Mouse (Mus musculus) lung, adult 2 months (tissue): ENCODE results near the gene Eif4enif1. TPM values are rescaled to one million over a fixed set of nuclear protein-coding genes. Genes with fewer than 3 reads are reported as not detected.
"Not testable (repeated sequence)": the region's sequence is repeated elsewhere in the genome, so short reads cannot be mapped to it uniquely, and the experiment has no call there.

ENCODE experiments used
- DNase-seq: peaks from one replicate; pipeline ENCODE4 v3.0.0; 2022
- H3K4me1 ChIP-seq: fragments of 200-500 bp; 2 replicates; pipeline ENCODE4 v1.6.1; 2011; ENCODE audit warnings: low read length; ENCODE audit not compliant: control insufficient read depth, insufficient read depth
- H3K4me3 ChIP-seq: fragments of 200-500 bp; replicated peaks from 2 replicates; pipeline ENCODE3; 2011; ENCODE audit warnings: low read depth, mild to moderate bottlenecking, control low read depth, low read length; ENCODE audit errors: extremely low read depth
- CTCF ChIP-seq: fragments of 200-500 bp; IDR thresholded peaks from 2 replicates; pipeline ENCODE4 v1.5.1; 2011; ENCODE audit warnings: mild to moderate bottlenecking, low read length, control low read depth; ENCODE audit not compliant: insufficient read depth
- POLR2A ChIP-seq: fragments of 200-500 bp; IDR thresholded peaks from 2 replicates; pipeline ENCODE4 v1.6.1; 2011; ENCODE audit warnings: low read depth, mild to moderate bottlenecking, control low read depth, low read length, borderline replicate concordance; ENCODE audit errors: extremely low read depth
- WGBS: fragments of 180-500 bp; shearing (Covaris S2); methylation state at CpG from one replicate; pipeline ENCODE4 v1.1.7; 2018; 5-methylcytosine and 5-hydroxymethylcytosine counted together
- polyA plus RNA-seq: library from polyadenylated mRNA; depleted of rRNA; stranded (reverse); fragments of >200 nt; gene quantifications from 2 replicates; pipeline ENCODE4 v1.2.3, GENCODE M21; 2012; rRNA removed

Gene Eif4enif1
- polyA plus RNA-seq, result 31.0 and 37.2 TPM in 2 replicates

- Histone ChIP-seq H3K4me1 (peaks cover 3% of the 10 kb centered on the region), H3K4me3 (peak within 1 kb of the TSS; percentile 79)
- peak; percentile 95 for DNase-seq
- under 1% methylated on average over 49 of the region's 57 CpGs for WGBS
- no peak for TF ChIP-seq CTCF
- no peak for TF ChIP-seq POLR2A
Observed at GRCm38 (mm10) chr11:3202231-3202701, at the start of gene Eif4enif1. Gene Eif4enif1 (plus strand): TSS chr11:3202392.

- 55% methylated on average over 1 of the region's 1 CpGs for WGBS
- peak; percentile 65 for DNase-seq
- not testable (repeated sequence) for H3K4me3 ChIP-seq, H3K4me1 ChIP-seq
Observed at GRCm38 (mm10) chr11:3153666-3154397, 48.4 kb upstream of the Eif4enif1 start.

GRCm38 (mm10) chr11:3156991-3157390 is 45.2 kb upstream of the Eif4enif1 start:
- H3K4me1 ChIP-seq, H3K4me3 ChIP-seq, DNase-seq: not testable (repeated sequence)
- WGBS, result 93% methylated on average over 2 of the region's 3 CpGs

GRCm38 (mm10) chr11:3157996-3158395 is 44.2 kb upstream of the Eif4enif1 start:
- not testable (repeated sequence) for DNase-seq, H3K4me1 ChIP-seq, H3K4me3 ChIP-seq
- 97% methylated on average over 6 of the region's 6 CpGs for WGBS

- H3K4me3 ChIP-seq, H3K4me1 ChIP-seq, DNase-seq: not testable (repeated sequence)
- WGBS, result 91% methylated on average over 4 of the region's 4 CpGs
Observed at GRCm38 (mm10) chr11:3158800-3159199, 43.4 kb upstream of the Eif4enif1 start.

- peak; percentile 68 for DNase-seq
Observed at GRCm38 (mm10) chr11:3161370-3161769, 40.8 kb upstream of the Eif4enif1 start.

GRCm38 (mm10) chr11:3162236-3162897 is 39.8 kb upstream of the Eif4enif1 start:
- 61% methylated on average over 5 of the region's 5 CpGs for WGBS
- peak; percentile 70 for DNase-seq
- not testable (repeated sequence) for H3K4me3 ChIP-seq, H3K4me1 ChIP-seq

More at GRCm38 (mm10) chr11:3161370-3161769, 40.8 kb upstream of the Eif4enif1 start:
- H3K4me3 ChIP-seq, H3K4me1 ChIP-seq: not testable (repeated sequence)
- 32% methylated on average over 1 of the region's 2 CpGs for WGBS

GRCm38 (mm10) chr11:3163122-3163521 is 39.1 kb upstream of the Eif4enif1 start:
- 84% methylated on average over 2 of the region's 2 CpGs for whole genome bisulfite sequencing
- H3K4me1 ChIP-seq, DNase-seq, H3K4me3 ChIP-seq: not testable (repeated sequence)

GRCm38 (mm10) chr11:3163661-3164060 is 38.5 kb upstream of the Eif4enif1 start:
- H3K4me1 ChIP-seq, H3K4me3 ChIP-seq: not testable (repeated sequence)
- DNase-seq, result peak; percentile 45
- WGBS, result 51% methylated on average over 3 of the region's 3 CpGs

GRCm38 (mm10) chr11:3165210-3165782 is 36.9 kb upstream of the Eif4enif1 start:
- H3K4me3 ChIP-seq, H3K4me1 ChIP-seq, DNase-seq: not testable (repeated sequence)
- 86% methylated on average over 3 of the region's 5 CpGs for WGBS

GRCm38 (mm10) chr11:3166321-3166720 is 35.9 kb upstream of the Eif4enif1 start:
- not testable (repeated sequence) for DNase-seq, H3K4me1 ChIP-seq, H3K4me3 ChIP-seq

- DNase-seq, H3K4me1 ChIP-seq, H3K4me3 ChIP-seq: not testable (repeated sequence)
- 88% methylated on average over 4 of the region's 4 CpGs for WGBS
Observed at GRCm38 (mm10) chr11:3167129-3167528, 35.1 kb upstream of the Eif4enif1 start.

GRCm38 (mm10) chr11:3167571-3168001 is 34.6 kb upstream of the Eif4enif1 start:
- H3K4me3 ChIP-seq, H3K4me1 ChIP-seq: not testable (repeated sequence)
- peak; percentile 61 for DNase-seq
- 63% methylated on average over 4 of the region's 4 CpGs for WGBS

GRCm38 (mm10) chr11:3169042-3169441 is 33.1 kb upstream of the Eif4enif1 start:
- not testable (repeated sequence) for H3K4me1 ChIP-seq, DNase-seq, H3K4me3 ChIP-seq
- WGBS, result 64% methylated on average over 2 of the region's 2 CpGs

GRCm38 (mm10) chr11:3171931-3172330 is 30.3 kb upstream of the Eif4enif1 start:
- peak; percentile 48 for DNase-seq
- not testable (repeated sequence) for H3K4me1 ChIP-seq, H3K4me3 ChIP-seq
- 63% methylated on average over 1 of the region's 1 CpGs for WGBS
